Mouse (Mus musculus): Measurements from ENCODE around the gene Mad1l1.

Gene Mad1l1

GRCm38 (mm10) chr5:140087242-140087641, 234.1 kb downstream of the Mad1l1 start:
- DNase-seq (ENCODE audit: low spot score), result no peak

GRCm38 (mm10) chr5:140084341-140084740, 237.0 kb downstream of the Mad1l1 start:
- no peak for DNase-seq (ENCODE audit: low spot score)

- no peak for DNase-seq (ENCODE audit: low spot score)
Observed at GRCm38 (mm10) chr5:140083911-140084310, 237.4 kb downstream of the Mad1l1 start.

- DNase-seq (ENCODE audit: low spot score), result no peak
Observed at GRCm38 (mm10) chr5:140082204-140082812, 239.0 kb downstream of the Mad1l1 start.

GRCm38 (mm10) chr5:140081084-140081483, 240.3 kb downstream of the Mad1l1 start:
- DNase-seq (ENCODE audit: low spot score), result no peak

GRCm38 (mm10) chr5:140079511-140079910, 241.8 kb downstream of the Mad1l1 start:
- no peak for DNase-seq (ENCODE audit: low spot score)

- DNase-seq (ENCODE audit: low spot score), result no peak
Observed at GRCm38 (mm10) chr5:140078406-140078805, 242.9 kb downstream of the Mad1l1 start.

- DNase-seq (ENCODE audit: low spot score), result no peak
Observed at GRCm38 (mm10) chr5:140076438-140076837, 244.9 kb downstream of the Mad1l1 start.

- DNase-seq (ENCODE audit: low spot score), result no peak
Observed at GRCm38 (mm10) chr5:140073671-140074116, 247.7 kb downstream of the Mad1l1 start.

- DNase-seq (ENCODE audit: low spot score), result no peak
Observed at GRCm38 (mm10) chr5:140073148-140073670, 248.1 kb downstream of the Mad1l1 start.

GRCm38 (mm10) chr5:140068506-140068905, 252.8 kb downstream of the Mad1l1 start:
- no peak for DNase-seq (ENCODE audit: low spot score)

- no peak for DNase-seq (ENCODE audit: low spot score)
Observed at GRCm38 (mm10) chr5:140068051-140068450, 253.3 kb downstream of the Mad1l1 start.

GRCm38 (mm10) chr5:140066769-140067168, 254.6 kb downstream of the Mad1l1 start:
- no peak for DNase-seq (ENCODE audit: low spot score)

GRCm38 (mm10) chr5:140066281-140066680, 255.1 kb downstream of the Mad1l1 start:
- no peak for DNase-seq (ENCODE audit: low spot score)

GRCm38 (mm10) chr5:140065281-140065945, 255.9 kb downstream of the Mad1l1 start:
- no peak for DNase-seq (ENCODE audit: low spot score)

GRCm38 (mm10) chr5:140064521-140064920, 256.8 kb downstream of the Mad1l1 start:
- DNase-seq (ENCODE audit: low spot score), result no peak

GRCm38 (mm10) chr5:140062828-140063227, 258.5 kb downstream of the Mad1l1 start:
- DNase-seq (ENCODE audit: low spot score), result no peak

GRCm38 (mm10) chr5:140062316-140062715, 259.0 kb downstream of the Mad1l1 start:
- no peak for DNase-seq (ENCODE audit: low spot score)

- no peak for DNase-seq (ENCODE audit: low spot score)
Observed at GRCm38 (mm10) chr5:140061296-140061879, 260.0 kb downstream of the Mad1l1 start.

- no peak for DNase-seq (ENCODE audit: low spot score)
Observed at GRCm38 (mm10) chr5:140056291-140056690, 265.1 kb downstream of the Mad1l1 start.

GRCm38 (mm10) chr5:140055431-140055830, 265.9 kb downstream of the Mad1l1 start:
- peak; percentile 37 for DNase-seq (ENCODE audit: low spot score)

- no peak for DNase-seq (ENCODE audit: low spot score)
Observed at GRCm38 (mm10) chr5:140053626-140054025, 267.7 kb downstream of the Mad1l1 start.

- no peak for DNase-seq (ENCODE audit: low spot score)
Observed at GRCm38 (mm10) chr5:140052405-140052804, 268.9 kb downstream of the Mad1l1 start.
